Mouse (Mus musculus) right cerebral cortex, adult 18-20 months (tissue): ENCODE results near the gene Ahcyl2.

Experiments used
- DNase-seq: peaks from one replicate; pipeline ENCODE4 v3.0.0; 2022; ENCODE audit warnings: mixed read lengths

Gene Ahcyl2

DNA sequence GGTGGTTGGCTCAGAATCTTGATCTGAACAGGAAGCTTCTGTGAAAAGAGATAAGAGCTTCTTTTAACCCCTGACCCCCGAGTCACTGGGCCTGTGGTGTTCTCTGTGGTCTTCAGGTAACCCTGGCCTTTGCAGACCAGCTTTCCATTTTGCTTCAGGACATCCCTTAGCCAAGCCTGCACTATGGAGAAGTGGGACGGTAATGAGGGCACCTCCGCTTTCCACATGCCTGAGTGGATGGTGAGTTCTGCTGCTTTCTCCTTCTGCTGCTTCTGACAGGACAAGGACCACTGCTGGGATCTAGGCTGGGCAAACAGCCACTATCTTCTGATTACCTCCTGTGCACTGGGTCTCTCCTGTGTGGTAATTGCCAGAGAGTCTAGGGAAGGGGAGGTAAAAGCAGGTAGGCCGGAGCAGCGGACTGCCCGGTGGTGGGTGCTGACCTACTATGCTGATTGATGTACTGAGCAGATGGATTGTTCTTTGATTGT lies 86.1 kb downstream of the Ahcyl2 start:
- no peak for DNase-seq

DNA sequence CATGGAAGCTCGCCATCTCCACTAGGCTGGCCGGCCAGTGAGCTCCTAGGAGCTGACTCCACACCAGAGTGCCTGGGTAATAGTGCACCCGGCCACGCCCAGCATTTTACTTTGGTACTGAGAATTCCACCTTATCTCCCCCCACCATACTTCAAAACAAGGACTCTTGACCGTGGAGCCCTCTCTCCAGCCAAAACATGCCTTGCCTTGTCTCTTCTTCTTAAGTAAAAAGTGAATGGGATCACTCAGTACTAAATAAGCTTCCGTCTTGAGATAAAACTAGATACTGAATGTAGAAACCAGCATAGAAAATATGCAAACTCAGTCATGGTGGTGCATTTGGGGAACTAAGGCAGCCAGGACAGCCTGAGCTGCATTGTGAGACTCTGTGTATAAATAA lies 90.8 kb downstream of the Ahcyl2 start:
- DNase-seq: no peak

DNA sequence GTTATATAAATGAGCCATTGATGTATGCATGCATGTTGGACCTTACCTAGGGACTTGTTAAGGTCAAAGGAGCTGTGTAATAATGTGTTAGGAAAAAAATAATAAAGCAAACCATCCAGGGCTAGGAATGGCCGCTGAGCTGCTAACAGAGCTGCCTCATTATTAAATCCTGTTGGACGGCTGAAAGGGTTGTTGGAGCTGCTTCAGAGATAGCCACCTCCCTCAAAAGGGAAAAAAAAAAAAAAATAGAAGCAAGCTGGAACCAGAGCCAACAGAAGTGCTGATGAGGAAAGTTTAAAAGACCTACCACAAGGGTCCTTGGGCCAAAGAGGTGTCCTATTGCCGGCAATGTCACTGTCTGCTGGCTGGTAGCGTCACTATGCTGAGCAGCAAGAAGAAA lies 91.5 kb downstream of the Ahcyl2 start:
- DNase-seq: no peak

- no peak for DNase-seq
Measured at GRCm38 (mm10) chr6:29860238-29860637, 92.4 kb downstream of the Ahcyl2 start.

DNA sequence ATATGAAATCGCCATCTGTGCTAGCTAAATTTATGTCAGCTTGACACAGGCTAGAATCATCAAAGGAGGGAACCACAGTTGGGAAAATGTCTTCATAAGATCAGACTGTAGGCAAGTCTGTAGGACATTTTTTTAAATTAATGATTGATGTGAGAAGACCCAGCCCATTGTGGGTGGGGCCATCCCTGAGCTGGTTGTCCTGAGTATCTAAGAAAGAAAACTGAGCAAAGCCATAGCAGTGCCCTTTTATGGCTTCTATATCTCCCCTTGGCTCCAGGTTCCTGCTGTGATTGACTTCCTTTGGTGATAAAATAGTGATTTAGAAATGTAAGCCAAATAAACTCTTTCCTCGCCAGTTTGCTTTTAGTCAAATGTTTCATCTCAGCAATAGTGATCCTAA lies 97.1 kb downstream of the Ahcyl2 start:
- DNase-seq: no peak

DNA sequence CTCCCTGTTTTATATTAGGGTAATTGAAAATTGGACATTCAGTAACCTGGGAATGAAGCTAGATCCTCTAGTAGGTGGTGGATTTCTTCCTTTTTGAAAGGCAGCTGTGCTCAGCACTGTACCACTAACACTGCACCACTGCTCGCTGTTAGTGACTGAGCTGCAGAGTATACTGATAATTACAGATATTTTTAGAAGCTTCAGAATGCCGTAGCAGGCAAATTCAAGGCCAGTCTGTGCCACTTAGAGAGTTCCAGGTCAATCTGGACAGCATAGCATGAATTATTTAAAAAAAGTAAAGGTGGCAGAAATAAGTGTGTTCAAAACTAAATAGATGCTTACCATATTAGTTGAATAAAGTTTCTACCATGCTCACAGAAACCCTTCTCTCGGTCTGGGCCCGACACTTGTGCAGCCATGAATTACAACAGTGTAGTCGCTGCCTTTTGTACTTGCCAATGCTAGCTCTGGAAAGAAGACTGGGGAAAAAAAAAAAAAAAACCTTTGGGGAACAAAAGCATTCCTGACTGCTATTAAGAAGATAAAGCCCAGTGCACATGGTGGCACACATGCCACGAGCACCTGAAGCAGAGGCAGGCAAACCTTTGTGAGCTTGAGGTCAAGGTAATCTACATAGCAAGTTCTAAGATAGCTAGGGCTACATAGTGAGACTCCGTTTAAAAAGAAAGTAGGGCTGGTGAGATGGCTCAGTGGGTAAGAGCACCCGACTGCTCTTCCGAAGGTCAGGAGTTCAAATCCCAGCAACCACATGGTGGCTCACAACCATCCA lies 99.3 kb downstream of the Ahcyl2 start:
- no peak for DNase-seq

- DNase-seq: no peak
Measured at GRCm38 (mm10) chr6:29868341-29868895, 100.6 kb downstream of the Ahcyl2 start.

DNA sequence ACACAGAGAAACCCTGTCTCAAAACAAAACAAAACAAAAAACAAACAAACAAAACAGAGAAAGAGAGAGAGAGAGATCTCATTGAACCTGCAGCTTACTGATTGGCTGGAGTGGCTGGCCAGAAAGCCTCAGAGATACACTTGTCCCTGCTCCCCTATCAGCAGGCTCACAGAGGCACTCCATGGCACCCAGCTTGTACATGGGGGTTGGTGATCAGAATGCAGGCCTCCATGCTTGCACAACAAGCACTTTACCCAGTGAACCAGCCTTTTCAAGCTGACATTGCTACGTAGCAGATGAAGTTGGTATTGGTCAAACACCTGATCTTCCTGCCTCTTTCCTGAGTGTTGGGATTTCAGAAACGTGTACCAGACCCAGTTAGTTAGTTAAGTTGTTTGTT lies 105.8 kb downstream of the Ahcyl2 start:
- DNase-seq: no peak

DNA sequence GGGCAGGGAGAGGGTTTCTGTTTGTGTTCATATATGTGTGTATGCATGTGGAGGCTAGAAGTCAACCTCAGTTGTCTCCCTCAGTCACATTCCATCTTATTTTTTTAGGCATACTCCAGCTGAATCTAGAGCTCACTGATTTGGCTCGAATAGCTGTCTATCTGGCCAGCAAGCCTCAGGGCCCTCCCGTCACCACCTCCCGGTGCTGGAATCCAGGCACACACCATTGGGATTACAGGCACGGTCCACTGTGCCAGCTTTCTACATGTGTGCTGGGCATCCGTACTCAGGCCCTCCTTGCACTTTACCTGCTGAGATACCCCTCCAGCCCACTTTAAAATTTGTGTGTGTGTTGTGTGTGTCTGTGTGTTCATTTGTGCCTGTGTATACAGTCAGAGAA lies 107.8 kb downstream of the Ahcyl2 start:
- DNase-seq: no peak

DNA sequence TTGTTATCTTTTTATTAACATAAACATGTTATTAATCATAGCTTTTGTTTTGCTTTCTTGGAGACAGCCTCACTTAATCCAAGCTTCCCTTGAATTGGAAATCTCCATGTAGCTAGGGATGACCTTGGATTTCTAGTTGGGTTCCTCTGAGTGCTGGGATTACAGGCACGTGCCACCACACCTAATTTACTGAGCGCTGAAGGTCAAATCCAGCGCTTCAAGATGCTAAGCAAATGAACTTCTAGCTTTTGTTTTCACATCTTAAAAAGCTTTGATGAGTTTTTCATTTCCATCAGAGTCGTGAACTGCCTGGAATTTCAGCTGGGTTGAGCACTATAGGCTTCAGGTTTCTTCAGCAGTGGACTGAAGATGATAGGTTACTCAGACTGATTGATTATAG lies 109.0 kb downstream of the Ahcyl2 start:
- DNase-seq: no peak

- DNase-seq: no peak
Measured at GRCm38 (mm10) chr6:29879579-29879978, 111.8 kb downstream of the Ahcyl2 start.

DNA sequence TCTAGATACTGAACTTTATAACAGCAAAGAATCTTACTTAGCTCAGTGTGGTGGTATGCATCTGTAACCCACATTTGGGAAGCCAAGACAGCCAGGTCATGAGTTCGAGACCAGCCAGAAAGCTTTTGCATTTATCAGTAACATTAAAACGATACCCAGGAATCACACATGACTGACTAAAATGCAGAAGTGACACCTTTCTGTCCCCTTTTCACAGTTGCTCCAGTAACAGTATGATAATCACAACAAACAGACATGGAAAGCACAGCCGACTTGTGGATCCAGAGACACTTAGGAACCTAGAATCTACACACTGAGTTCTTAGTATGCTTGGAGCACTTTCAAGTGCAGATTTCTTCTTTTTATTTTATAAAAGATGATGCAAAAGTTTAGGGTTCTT lies 113.0 kb downstream of the Ahcyl2 start:
- no peak for DNase-seq

DNA sequence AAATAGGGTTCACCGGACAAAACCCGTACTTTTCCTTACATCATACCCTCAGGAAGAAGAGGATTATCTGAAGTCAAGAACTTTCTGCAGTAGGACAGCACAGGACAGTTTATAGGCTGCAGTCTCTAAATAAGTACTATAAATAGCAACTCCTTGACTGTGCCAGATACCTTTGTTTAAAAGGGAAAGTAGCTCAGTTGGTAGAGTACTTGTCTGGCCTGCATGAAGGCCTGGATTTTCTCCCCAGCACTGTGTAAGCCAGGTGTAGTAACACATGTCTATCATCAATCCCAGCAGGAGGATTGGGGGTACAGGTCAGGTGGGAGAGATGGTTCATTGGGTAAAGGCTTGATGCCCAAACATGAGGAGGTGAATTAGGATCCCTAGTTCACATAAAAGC lies 114.1 kb downstream of the Ahcyl2 start:
- DNase-seq: no peak

DNA sequence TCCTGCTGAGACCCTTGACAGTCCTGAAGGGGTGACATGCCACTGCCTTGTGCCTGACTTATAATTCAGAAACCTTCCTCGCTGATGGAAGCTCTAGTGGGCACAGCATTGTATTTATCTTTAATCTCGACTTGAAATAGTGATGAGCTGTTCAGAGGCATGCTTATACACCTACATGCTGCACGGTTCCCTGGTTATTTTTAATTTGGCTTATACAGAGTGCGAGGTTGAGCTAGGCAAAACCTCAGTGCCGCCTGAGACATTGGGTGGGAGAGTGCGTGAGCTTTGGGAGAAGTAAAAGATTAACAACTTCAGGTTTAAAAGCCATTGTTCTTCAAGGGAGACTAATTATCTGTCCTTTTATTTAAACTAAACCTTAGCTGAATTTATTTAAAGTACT lies 115.1 kb downstream of the Ahcyl2 start:
- peak; percentile 39 for DNase-seq

DNA sequence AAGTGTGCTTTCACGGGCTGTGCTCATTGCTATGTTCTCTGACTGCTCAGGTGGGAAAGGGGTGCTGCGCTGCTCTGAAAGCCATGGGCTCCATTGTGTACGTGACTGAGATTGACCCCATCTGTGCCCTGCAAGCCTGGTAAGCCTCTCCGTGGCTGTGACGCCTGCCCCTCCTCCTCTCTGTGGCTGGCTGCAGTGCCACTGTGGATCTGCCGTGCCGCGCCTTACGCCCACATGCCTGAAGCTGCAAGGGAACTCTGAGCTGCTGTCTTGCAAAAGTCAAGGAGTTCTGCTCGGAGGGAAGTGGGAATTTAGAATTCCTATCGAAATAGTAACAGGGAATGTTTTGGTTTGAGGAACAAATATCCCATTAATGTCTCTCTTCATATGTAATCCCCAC lies 123.3 kb downstream of the Ahcyl2 start:
- peak; percentile 85 for DNase-seq

GRCm38 (mm10) chr6:29896976-29897375 lies 129.2 kb downstream of the Ahcyl2 start:
- no peak for DNase-seq

DNA sequence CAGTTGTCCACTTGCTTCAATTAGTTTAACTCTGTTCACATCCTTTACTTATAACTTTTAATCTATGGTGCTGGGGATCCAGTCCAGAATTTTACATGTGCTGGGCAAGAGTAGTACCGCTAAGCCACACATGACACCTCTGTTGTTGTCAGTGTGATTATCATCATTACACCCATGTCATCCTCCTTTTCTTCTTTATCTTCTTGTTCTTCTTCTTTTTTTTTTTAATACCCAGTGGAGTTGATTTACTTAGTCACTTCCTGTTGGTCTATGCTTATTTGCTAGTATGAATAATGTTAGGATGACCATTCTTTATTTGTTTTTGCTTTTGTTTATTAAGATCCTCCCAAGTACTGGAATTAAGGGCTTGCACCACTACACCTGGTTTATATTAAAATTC lies 133.6 kb downstream of the Ahcyl2 start:
- no peak for DNase-seq

DNA sequence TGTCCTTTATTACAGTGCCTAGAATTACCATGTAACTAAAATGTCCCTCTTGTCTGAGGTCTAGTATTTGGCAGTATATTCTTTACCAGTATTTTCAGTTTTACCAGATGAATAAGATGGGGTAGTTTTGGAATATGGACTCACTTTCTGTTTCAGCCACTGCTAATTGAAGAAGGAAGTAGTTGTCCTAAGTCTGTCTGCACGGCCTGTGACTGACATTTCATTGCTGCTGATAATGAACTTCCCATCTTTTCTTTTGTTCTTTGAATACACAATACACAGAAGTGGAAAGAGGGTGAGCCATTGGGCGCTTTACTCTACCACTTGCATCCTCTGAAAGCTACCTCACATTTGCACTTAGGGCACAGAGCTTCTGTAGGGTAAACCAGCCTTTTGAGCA lies 134.4 kb downstream of the Ahcyl2 start:
- no peak for DNase-seq

DNA sequence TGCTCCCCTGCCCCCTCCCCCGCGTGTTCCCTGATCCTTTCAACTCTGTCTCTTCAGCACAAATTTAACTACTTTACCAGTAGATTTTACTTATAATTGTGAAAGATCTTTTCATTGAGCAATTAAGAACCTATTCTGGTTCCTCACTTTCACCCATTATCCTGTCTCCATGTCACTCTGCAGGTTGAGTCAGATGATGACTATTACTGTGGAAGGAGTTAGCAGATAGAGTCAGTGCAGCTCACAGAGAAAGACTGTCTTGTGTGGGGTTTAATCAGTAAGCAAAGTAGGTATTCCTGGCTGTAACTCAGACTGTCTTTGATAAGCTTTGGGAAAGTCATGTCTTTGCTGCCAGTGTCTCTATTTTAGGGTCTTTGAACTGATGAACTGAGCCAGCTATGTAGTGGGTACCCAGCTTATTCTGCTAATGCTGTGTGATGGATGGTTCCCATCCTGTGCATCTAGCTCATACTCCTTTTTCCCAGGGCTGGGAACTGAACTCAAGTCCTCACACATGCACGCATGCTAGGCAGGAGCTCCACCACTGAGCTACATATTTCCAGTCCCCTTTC lies 135.6 kb downstream of the Ahcyl2 start:
- DNase-seq: no peak

- no peak for DNase-seq
Measured at GRCm38 (mm10) chr6:29904281-29904680, 136.5 kb downstream of the Ahcyl2 start.

- no peak for DNase-seq
Measured at GRCm38 (mm10) chr6:29910631-29911030, 142.8 kb downstream of the Ahcyl2 start.

DNA sequence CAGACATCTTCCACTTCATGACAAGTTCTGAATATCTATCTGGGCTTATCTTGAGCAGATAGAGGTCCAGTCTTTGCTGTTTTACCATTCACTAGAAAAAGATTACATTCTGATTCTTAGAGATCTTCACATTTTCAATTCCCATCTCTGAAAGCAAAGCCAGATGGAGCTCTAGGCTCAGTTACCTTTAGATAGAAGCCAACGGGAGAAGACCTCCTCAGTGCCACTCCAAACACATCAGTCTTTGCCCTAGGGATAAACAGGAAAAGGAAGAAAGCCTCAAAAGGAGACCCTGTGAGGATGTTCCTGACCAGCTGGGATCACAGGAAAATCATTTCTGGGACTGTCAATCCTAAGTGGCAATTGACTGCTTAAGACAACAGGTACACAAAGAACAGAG lies 145.9 kb downstream of the Ahcyl2 start:
- DNase-seq: no peak

DNA sequence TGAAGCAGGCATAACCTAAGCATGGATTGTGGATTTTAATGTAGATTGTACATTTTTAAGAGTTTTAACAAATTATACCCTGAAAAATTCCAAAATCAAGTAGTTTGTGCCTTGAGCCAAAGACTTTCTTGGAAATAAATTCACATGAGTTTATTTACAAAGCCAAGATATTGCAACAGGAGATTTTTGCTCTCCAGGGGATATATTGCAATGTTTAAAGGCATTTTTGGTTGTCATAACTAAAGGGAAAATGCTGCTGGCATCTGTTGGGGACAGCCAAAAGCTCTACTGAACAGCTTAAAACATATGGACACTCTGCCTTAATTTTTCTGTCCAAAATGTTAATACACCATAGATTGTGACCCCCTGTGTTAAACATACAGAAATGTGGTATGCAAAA lies 146.3 kb downstream of the Ahcyl2 start:
- DNase-seq: no peak

DNA sequence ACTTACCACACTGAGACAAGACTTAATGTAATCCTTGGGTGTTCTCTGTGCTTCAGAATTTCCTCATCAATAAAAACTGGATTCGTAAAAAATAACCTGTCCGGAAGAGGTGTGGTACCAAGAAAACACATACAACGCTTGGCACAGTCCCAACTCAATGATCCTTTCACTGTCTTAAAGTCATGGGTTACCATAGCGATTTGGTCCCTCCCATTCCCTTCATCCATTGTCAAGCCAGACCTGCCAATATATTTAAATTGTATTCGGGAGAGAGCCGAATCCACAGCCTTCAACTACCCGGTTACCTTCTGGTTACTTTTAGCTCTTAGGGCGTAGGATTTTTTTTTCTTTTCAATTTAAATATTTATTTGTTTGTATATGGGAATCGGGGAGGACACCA lies 148.0 kb downstream of the Ahcyl2 start:
- no peak for DNase-seq
